In the genomic region with DNA sequence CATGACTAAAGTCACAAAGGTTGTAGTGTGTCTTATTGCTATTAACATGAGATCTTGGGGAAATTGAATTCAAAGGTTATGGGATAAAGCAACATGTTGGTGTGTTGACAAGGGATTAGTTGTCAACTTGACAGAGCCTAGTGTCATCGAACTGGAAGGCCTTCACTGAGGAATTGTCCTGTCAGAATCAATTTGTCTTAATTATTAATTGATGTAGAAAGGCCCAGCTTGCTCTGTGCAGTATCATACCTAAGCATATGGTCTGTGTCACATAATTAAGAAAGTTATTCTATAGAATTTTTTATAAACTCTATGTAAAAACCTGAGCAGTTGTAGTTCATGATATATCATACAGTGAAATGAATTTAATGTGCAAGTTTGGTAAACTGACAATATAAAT, we compare ENCODE assay signal across 22 mouse cellular contexts.
DNase-seq lines count a peak whose midpoint lies in the region; ATAC-seq and TF ChIP-seq lines count a peak whose summit lies in the region.
"Had no signal": no experiment of that assay in that cellular context is flagged by ENCODE, and none has a peak within 500 bp of the region (broad histone marks: within the 10 kb centered on the region; RNA-seq: fewer than 3 reads in every experiment).

No protein-coding gene starts in this region.

- H3K4me1 ChIP-seq in hindbrain, postnatal 0 days (ENCODE audit: insufficient read depth, low read length) = no peaks in the 10 kb centered on the region
- H3K4me1 ChIP-seq in hindbrain, embryonic 11.5 days (replicated peaks; ENCODE audit: control insufficient read depth, insufficient read depth, low read length) = no peaks in the 10 kb centered on the region
- H3K4me1 ChIP-seq: embryonic facial prominence, embryonic 13.5 days; embryonic facial prominence, embryonic 15.5 days; forebrain, embryonic 10.5 days; forebrain, embryonic 12.5 days had no signal

- H3K4me2 ChIP-seq in hindbrain, postnatal 0 days (ENCODE audit: low read depth, low read length) = no peak overlapping the region
- no peak overlapping the region for H3K4me2 ChIP-seq in hindbrain, embryonic 11.5 days (replicated peaks; ENCODE audit: low read depth, low read length)
- H3K4me2 ChIP-seq: embryonic facial prominence, embryonic 13.5 days; embryonic facial prominence, embryonic 15.5 days; forebrain, embryonic 12.5 days had no signal

- DNase-seq in hindbrain, postnatal 0 days (ENCODE audit: low spot score) = peak; percentile 17
- no peak for DNase-seq in hindbrain, embryonic 11.5 days (ENCODE audit: low spot score)
- peak; percentile 69 for DNase-seq in retina, embryonic 14.5 days (ENCODE audit: low spot score)
- peak; percentile 43 for DNase-seq in retina, postnatal 1 day
- DNase-seq in layer of hippocampus, adult 8-10 months (ENCODE audit: low spot score in 2 of 2) = no peak
- DNase-seq: adrenal gland, adult 2 months; adrenal gland, postnatal 10 days; adrenal gland, postnatal 25 days; cerebellum, adult 11 months; cerebellum, adult 18-20 months; cerebellum, adult 8-10 months; cerebellum, adult 9-11 months; cerebellum, postnatal 14 days; cerebellum, postnatal 36 days; embryo, embryonic 11 days had no signal

- WGBS in hindbrain, postnatal 0 days = 49% methylated on average over 1 of the region's 1 CpGs
- WGBS in hindbrain, embryonic 11.5 days = 77% methylated on average over 1 of the region's 1 CpGs

- no peaks in the 10 kb centered on the region for H3K36me3 ChIP-seq in hindbrain, postnatal 0 days (ENCODE audit: insufficient read depth, low read length)
- no peaks in the 10 kb centered on the region for H3K36me3 ChIP-seq in hindbrain, embryonic 11.5 days (ENCODE audit: control insufficient read depth, insufficient read depth, low read length)
- H3K36me3 ChIP-seq: embryonic facial prominence, embryonic 13.5 days; embryonic facial prominence, embryonic 15.5 days; forebrain, embryonic 10.5 days; forebrain, embryonic 12.5 days had no signal

- H3K4me3 ChIP-seq in hindbrain, postnatal 0 days (ENCODE audit: low read length) = no peak overlapping the region
- H3K4me3 ChIP-seq in hindbrain, embryonic 11.5 days (ENCODE audit: low read depth, low read length) = no peak overlapping the region
- H3K4me3 ChIP-seq: embryonic facial prominence, embryonic 13.5 days; embryonic facial prominence, embryonic 15.5 days; erythroblast, embryonic 14.5 days; forebrain, embryonic 10.5 days; forebrain, embryonic 12.5 days had no signal

- no peak overlapping the region for H3K27ac ChIP-seq in hindbrain, postnatal 0 days
- H3K27ac ChIP-seq in hindbrain, embryonic 11.5 days (ENCODE audit: low read depth, low read length) = no peak overlapping the region
- H3K27ac ChIP-seq: embryonic facial prominence, embryonic 13.5 days; embryonic facial prominence, embryonic 15.5 days; forebrain, embryonic 10.5 days; forebrain, embryonic 12.5 days had no signal

- H3K9ac ChIP-seq in hindbrain, postnatal 0 days (replicated peaks; ENCODE audit: low read length) = no peak overlapping the region
- H3K9ac ChIP-seq in hindbrain, embryonic 11.5 days (ENCODE audit: low read depth, low read length) = no peak overlapping the region
- H3K9ac ChIP-seq: embryonic facial prominence, embryonic 13.5 days; embryonic facial prominence, embryonic 15.5 days; forebrain, embryonic 12.5 days had no signal

- TF ChIP-seq CTCF in hindbrain, postnatal 0 days (IDR thresholded peaks at IDR 0.05; ENCODE audit: low read depth) = no peak

- ATAC-seq in hindbrain, postnatal 0 days = peak; percentile 70; the same call in 1 of the 2 replicates
- ATAC-seq in hindbrain, embryonic 11.5 days (ENCODE audit: low FRiP score) = no peak
- ATAC-seq: forebrain, embryonic 14.5 days; forebrain, embryonic 16.5 days had no signal

- no peaks in the 10 kb centered on the region for H3K27me3 ChIP-seq in hindbrain, postnatal 0 days (ENCODE audit: insufficient read depth, low read length)
- no peaks in the 10 kb centered on the region for H3K27me3 ChIP-seq in hindbrain, embryonic 11.5 days (ENCODE audit: control insufficient read depth, insufficient read depth, low read length)
- H3K27me3 ChIP-seq: embryonic facial prominence, embryonic 13.5 days; embryonic facial prominence, embryonic 15.5 days; forebrain, embryonic 12.5 days had no signal

- no peaks in the 10 kb centered on the region for H3K9me3 ChIP-seq in hindbrain, postnatal 0 days (ENCODE audit: low read length)
- no peaks in the 10 kb centered on the region for H3K9me3 ChIP-seq in hindbrain, embryonic 11.5 days (ENCODE audit: control insufficient read depth, low read length)
- H3K9me3 ChIP-seq: embryonic facial prominence, embryonic 13.5 days; embryonic facial prominence, embryonic 15.5 days; forebrain, embryonic 10.5 days; forebrain, embryonic 12.5 days had no signal

Comparison
In these comparisons a context has a peak if more than half of its experiments do, and no peak if none do; other contexts are left out.
1. DNase-seq: peak in hindbrain, postnatal 0 days (single experiment), retina, embryonic 14.5 days (single experiment) and retina, postnatal 1 day (single experiment); none in hindbrain, embryonic 11.5 days (single experiment) and layer of hippocampus, adult 8-10 months (0 of 2).